Mouse (Mus musculus) retina, adult 2 months (tissue): Measurements from ENCODE around the gene Ncl.
"Not testable (repeated sequence)": the region's sequence is repeated elsewhere in the genome, so short reads cannot be mapped to it uniquely, and the experiment has no call there.

Source experiments
- DNase-seq: peaks from one replicate; pipeline ENCODE4 v3.0.0-alpha.2; 2012; ENCODE audit warnings: low read depth, low spot score

Gene Ncl

DNA sequence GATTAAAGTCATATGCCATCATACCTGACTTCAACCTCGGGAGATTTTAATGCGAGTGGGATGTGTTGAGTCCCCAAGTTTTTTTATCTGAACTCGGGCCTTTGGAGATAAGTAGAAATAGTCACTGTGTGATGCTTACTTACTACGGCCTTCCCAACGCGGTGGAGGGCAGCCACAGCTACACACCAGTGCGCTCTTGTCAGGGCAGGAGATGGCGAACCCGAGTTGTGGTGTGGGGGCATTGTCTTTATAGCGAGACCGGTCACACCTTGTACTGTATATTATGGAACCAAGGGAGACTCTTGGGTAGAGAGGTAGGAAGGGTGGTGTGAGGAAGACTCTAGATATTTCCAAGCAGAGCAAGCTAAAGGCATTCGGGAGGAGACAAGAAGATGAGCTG, 1.2 kb upstream of the Ncl start:
- DNase-seq = no peak

DNA sequence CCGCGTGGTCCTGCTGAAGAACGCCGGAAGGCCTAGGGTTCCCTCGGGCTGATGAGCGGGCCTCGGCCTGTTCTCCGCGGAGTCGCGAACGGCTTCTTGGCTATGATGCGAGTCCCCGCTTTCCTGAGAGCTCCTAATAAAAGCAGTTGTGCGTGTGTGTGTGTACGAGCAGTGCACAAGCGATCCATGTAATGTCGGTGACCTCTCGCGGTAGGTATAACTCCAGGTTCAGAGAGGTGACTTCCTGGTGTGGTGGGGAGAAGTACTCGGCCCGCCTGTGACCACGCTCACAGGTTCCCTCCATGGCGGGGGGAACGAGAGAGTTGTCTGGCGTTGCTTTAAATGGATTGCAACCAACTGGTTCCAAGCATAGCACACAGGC, 589 bp upstream of the Ncl start:
- DNase-seq = no peak

DNA sequence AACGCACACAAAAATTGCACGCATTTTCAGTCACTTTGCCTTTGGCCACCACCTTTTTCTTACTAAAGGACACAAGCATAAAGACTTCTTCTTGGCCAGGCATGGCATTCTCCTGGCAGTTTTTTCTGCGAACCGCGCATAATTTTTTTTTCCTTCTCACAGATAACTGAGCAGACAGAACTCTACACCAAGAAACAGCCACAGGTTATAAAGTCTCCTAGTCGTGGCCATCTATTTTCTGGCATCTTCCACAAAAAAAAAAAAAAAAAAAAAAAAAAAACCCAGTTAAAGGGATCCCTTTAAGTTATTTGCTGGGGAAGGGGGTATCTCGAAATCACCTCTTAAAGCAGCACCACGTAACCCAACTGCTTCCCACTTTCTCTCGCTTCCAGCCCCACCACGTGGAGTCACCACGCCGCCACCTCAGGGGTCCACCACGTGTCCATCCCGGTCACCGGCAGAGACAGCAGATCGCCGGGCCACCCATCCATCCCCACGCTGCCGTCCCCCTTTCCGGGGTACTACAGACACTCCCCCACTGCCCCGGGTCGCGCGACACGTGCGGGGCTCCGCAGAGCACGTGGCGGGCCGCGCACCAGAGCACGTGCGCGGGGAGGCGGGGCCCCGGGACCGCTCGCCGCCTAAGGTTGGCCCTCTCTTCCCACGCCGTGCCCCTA, 833 bp downstream of the Ncl start:
- DNase-seq = no peak

DNA sequence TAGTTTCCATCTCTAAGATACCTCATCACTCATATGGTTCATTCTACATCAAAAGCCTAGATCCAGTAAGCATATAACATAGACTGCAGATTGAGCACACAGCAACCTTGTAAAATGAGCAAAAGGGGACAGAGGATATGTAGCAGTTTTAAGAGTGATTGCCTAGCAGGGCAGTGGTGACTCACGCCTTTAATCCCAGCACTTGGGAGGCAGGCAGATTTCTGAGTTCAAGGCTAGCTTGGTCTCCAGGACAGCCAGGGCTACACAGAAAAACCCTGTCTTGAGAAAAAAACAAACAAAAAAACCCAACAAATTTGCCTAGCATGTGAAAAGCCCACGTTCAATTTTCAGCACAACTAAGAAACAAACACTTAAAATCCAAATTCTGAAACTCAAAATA, 5.0 kb downstream of the Ncl start:
- DNase-seq = no peak

DNA sequence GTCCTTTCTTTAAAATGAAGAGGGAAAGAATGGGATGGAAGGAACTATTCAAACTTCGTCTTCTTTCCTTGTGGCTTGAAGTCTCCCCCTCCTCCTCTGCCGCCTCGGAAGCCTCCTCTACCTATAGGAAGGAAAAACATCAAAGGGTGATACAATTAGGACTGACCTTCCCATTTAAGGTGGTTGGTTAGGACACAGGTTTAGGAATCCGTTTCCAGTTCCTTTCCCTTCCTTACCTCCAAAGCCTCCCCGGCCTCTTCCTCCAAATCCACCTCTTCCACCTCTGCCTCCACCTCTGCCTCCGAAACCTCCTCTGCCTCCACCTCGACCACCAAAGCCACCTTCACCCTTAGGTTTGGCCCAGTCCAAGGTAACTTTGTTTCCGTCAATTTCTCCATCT, 8.6 kb downstream of the Ncl start:
- DNase-seq = no peak

DNA sequence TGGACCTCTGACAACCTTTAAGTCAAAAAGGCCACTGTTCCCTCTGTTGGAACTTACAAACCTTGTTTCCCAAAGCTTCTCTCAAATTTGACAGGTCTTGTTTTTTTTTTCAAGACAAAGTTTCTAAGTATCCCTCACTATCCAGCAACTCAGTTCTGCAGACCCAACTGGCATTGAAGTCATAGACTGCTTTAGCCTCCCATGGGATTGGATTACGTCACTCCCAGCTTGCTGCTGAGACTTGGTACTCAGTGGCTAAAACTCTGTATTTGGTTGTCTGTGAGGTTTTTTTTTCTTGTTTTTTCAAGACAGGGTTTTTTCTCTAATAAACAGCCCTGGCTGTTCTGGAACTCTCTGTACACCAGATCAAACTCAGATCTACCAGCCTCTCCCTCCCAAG, 9.5 kb downstream of the Ncl start:
- no peak for DNase-seq

DNA sequence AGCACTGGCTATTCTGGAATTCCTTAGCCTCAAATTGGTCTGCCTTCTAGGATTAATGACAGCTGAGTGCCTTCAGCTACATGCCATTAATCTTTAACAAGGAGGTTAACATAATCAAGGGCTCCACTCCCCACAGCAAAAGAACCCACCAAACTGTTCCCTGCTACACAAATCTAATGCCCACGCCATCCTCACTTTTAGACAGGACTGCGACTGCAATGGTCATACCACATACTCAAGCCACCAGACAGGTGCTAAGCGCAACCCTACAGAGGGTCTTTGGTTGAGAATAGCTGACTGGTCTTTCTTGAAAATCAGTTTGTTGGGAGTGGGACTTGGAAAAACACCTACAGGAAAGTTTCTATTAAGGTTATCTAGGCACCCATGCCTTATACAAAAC, 10.0 kb downstream of the Ncl start:
- no peak for DNase-seq

DNA sequence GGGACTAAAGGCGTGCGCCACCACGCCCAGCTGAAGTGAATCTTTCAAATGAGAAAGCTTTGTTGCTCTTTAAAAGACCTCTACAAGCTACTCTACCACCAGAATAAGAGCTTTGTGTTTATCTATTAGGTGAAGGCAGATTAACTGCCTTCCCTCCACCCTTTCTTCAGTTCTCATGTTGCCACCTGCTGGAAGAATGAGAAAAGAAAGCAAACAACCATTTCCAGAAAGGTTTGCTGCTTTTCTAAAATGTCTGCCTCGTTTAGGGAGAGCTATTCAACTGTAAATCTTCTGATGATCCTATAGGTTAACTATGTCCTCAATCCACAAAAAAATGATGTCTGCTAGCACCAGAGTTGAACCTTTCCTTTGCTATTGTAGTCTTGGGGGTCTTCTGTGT, 10.4 kb downstream of the Ncl start:
- no peak for DNase-seq

DNA sequence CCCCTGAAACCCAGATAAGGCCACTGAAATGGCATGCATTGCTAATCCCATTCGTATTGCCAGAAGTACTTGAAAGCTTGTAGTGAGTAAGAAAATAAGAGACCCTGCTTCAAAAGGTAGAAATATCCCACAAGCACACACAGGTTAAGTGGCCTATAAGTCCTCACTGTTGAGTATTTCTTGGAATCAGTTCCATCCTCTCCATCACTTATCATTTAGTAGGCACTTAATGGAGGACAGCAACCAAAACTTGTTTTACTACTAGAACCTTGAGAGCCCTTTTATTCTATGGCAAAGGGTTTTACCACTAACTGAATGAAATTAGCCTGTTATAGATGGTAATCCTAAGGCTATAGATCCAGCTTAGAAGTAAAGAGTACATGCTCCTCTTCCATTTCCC, 11.1 kb downstream of the Ncl start:
- no peak for DNase-seq

DNA sequence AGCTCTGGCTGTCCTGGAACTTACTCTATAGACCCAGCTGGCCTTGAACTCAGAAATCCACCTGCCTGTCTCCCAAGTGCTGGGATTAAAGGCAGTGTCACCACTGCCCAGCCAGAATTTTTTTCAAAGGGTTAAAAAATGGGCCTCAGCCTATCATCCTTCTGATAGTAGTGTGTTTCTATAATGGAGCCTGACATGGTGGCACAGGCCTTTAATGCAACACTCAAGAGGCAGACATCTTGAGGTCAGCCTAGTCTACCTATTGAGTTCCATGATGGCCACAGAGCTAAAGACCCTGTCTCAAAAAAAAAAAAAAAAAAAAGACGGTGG, 11.5 kb downstream of the Ncl start:
- DNase-seq = no peak

DNA sequence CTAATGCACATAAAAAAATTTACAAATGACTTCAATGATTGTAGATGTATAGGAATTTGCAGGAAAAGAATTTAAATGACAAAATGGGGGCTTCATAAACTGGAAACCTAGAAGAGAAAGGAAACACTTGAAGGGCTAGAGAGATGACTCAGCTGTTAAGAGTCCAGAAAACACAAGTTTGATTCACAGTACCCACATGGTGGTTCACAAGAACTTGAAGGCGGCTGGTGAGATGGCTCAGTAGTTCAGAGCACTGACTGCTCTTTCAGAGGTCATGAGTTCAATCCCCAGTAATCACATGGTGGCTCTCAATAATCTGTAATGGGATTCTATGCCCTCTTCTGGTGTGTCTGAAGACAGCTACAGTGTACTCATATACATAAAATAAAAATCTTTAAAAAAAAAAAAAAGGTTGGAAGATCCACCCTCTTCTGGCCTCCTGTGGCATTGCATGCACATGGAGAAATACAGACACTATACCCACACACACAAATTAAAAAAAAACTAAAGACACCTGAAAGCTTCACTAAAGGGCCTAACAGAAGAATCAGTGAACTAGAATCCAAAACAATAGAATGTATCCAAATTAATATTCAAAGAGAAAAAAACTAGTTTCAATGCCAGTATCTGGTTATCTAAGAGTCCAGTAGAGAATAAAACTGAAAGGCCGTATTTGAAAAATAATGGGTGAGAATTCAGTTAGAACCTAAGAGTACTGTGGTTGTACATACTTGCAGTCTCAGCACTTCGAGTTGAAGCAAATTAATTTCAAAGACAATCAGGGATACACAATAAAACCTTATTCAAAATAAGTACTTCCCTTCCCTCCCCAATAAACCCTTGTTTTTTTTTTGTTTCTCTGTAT, 12.1 kb downstream of the Ncl start:
- DNase-seq = no peak

DNA sequence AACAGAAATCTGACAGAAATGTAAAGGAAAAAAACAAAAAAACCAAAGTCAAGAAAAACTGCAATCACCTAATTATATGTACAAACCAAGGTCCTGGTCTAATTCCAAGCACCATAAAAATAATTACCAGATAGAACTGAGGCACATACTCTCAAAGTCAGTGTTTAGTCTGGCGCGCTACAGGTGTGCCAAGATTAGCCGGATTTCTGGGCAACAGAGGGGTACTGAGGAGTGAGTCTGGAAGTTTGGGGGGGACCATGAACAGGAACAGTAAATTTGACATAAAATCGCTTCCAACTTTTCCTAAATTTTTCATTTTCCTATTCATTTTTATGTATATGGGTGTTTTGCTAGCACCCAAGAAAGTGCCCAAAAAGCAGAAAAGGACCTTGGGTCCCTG, 13.2 kb downstream of the Ncl start:
- DNase-seq = no peak

DNA sequence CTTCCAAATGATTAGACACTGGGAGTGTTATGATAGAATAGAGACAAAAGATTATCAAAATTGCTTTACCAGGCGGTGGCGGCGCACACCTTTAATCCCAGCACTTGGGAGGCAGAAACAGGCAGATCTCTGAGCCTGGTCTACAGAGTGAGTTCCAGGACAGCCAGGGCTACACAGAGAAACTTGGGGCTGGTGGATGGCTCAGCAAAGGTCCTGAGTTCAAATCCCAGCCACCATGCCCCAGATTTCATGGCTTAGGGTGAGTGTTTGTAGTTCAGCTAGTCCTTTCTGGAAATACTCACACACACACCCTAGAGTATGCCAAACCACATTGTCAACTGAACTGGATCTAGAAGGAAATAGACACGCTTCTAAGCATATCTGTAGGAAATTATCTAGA, 14.1 kb downstream of the Ncl start:
- DNase-seq = no peak

DNA sequence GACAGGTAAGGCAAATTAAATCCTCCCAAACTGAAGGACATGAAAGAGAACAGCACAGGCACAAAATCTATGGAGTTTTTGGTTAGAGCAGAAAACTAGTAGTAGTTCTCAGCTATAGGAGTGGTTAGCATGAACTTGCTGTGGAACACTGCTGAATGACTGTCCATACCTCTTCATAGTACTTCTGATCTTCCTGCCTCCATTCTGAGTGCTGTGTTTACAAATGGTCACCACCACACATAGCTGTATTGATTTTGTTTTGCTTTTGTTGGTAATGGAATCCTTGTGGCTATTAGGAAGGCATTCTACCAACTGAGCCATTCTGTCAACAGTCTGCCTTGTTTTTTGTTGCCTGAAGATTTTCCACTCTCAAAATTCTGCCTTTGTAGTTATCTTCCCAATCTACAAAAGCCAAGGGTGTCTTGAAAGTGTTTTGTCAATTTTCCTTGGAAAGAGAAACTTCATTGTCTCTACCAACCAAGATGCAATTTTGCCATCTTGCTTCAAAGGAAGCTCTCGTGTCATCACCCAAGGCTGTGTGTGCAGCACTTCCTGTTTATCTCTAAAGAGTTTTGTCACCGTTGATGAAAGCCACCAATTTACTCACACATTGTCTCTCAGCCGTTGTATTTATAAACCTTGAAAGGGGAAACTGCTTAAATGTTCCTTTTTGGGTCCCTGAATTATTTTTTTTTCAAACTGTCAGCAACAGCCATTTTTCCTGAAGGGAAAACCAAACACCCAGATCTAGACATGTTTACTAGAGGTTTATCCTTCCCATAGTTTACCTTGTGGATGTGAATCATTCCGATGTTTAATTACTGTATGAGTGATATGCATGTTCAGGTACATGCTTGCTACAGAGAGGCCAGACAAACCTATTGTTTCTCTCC, 15.0 kb downstream of the Ncl start:
- DNase-seq = no peak

DNA sequence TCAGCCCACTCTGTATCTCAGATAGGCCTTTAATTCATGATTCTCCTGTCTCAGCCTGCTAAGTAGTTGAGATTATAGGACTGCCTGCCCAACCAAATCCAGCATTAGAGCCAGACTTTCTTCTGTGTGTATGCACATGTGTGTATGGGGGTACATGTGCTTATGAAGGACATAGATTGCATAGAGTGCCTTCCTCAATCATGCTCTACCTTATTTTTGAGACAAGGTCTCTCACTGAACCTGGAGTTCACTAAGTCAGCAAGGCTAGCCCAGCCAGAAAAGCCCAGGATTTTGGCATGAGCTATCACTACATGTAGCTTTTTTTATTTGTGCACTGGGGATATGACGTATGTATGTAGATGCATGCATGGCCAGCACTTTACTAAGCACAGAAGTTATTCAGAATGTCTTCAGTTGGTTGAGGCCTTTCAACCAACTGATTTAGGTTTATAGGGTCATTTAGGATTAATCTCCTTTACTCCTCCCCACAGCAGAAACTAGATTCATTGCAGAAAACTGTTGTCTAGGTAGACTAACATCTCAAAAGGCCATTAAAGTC, 16.0 kb downstream of the Ncl start:
- DNase-seq = no peak

DNA sequence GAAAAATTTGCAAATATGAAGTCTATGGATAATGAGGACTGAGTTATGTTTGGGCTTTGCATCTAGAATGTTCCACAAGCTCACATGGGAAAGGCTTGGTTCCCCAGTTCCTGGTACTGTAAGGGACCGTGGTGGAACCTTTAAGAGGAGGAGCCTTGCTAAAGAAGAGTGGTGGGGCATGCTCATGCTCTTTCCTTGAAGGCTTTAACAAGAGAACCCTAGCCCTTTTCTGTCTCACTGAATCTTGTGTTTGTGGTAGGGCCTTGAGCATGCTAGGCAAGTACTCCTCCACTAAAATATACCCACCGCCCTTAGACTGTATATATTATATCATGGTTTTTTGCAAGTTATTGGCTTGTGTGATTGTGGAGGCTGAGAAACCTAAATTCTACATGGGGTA, 16.8 kb downstream of the Ncl start:
- DNase-seq = no peak

DNA sequence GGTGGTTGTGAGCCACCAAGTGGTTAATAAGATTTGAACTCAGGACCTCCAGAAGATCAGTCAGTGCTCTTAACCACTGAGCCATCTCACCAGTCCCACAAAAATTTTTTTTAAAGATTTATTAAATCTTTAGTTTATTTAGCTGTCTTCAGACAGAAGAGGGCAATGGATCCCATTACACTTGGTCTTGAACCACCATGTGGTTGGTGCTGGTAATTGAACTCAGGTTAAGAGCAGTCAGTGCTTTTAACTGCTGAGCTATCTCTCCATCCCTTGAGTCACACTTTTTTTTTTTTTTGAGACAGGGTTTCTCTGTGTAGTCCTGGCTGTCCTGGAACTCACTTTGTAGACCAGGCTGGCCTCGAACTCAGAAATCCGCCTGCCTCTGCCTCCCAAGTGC, 18.1 kb downstream of the Ncl start:
- not testable (repeated sequence) for DNase-seq

DNA sequence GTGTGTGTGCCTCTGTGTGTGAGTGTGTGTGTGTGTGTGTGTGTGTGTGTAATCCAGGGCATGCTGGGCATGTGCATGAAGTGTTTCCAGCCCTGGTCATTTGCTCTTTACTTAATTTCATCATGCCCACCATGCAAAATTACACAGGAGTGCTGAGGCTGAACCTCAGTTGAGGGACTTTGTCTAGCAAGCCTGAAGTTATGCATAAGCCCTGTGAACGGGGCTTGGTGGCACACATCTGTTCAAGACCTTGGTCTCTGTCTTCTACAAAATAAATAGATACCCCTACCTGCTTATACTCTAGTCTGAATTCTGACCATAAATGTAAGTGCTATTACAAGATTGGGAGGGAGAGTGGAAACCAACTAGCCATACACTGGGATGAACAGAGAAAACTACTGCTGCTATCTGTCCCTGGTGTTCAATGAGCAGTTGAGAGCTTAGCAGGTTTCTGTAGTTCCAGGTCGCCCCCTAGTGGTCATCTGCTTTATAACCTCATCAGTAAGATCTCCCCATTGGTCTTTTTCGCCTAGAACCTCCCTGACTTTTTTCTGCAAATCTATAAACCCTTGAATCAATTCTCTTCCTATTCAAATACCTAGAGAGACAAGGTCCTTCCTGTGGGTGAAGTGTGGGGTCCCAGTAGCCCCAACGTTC, 19.9 kb downstream of the Ncl start:
- DNase-seq = peak; percentile 67

DNA sequence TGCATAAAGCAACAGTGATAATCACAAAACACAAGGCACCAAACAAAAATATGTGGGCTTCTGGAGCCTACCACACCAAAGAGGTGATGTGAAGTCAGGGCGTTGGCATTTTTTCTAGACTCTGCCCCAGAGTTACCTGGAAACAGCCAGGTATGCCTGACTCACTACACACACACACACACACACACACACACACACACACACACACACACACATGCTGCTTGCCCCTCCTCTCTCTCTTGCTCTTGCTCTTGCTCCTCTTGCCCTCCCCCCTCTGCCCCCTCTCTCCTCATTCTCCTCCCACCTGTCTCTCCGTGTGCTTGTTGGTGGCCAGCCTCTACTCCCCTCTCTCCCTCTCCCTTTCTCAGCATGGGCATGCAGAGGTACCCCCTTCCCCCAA, 22.9 kb downstream of the Ncl start:
- DNase-seq = no peak

DNA sequence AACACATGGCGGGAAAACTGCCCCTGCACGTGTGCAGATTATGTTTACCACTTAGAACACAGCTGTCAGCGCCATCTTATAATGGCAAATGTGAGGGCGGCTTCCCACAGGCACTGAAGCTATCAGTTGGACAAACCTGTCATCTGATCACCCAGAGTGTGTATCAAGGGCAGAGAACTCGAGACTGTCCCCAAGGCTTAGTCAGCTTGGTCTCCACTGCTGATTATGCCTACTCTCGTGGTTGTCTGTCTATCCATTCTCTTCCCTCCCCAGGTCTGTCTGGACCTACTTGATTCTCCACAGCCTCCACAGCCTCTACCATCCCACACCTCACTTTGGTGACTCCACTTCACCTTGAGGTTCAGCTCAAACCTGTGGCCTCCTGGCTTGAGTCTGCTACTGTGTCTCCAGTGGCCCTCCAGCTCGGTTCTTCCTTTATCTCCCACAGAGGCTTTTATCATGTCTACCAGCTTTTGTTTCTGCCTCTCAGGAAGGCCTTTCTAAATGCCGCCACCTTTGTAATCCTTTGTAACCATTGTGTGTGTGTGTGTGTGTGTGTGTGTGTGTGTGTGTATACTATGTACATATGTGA, 38.3 kb downstream of the Ncl start:
- DNase-seq = no peak

DNA sequence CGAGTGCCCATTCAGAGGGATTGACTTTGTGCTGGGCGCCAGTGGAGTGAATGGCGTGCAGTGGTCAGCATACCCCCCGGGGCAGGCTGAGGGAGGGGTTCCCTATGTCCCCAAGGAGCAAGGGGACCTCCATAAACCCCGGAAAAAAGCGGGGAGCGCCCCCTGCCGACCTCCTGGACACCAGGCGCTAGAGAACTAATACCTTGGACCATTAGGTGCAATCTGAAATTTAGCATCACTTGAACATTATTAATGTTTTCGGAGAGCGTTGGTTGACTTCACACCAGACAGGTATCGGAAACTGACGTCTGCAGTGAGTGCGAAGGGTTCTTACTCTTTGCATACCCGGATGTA, 45.5 kb downstream of the Ncl start:
- DNase-seq = no peak
